Mouse (Mus musculus) embryonic facial prominence, embryonic 13.5 days (tissue): ENCODE measurements around the gene Tub. TPM values are rescaled to one million over a fixed set of nuclear protein-coding genes. Genes with fewer than 3 reads are reported as not detected.

ENCODE experiments used
- polyA plus RNA-seq: library from polyadenylated mRNA; unstranded; fragments of >200 nt; fragmentation: Nextera tagmentation; extraction: Ambion mirVana; gene quantifications from 2 replicates; pipeline ENCODE4 v1.2.1, GENCODE M21; 2015

The Tub gene
- polyA plus RNA-seq, 1 experiment from 2014 or later, result 3.9 TPM

Other genes with a start within 250 kb of the Tub start
- not detected in 2 replicates for gene Olfr512, start 237.0 kb upstream of the Tub start, polyA plus RNA-seq
- not detected in 2 replicates for gene Olfr513, start 199.4 kb upstream of the Tub start, polyA plus RNA-seq
- not detected in 2 replicates for gene Olfr514, start 124.3 kb upstream of the Tub start, polyA plus RNA-seq
- not detected in 2 replicates for gene Olfr516, start 99.8 kb upstream of the Tub start, polyA plus RNA-seq
- not detected in 2 replicates for gene Olfr517, start 78.0 kb upstream of the Tub start, polyA plus RNA-seq
- not detected in 2 replicates for gene Olfr518, start 65.3 kb upstream of the Tub start, polyA plus RNA-seq
- gene Olfr519, start 55.9 kb upstream of the Tub start, polyA plus RNA-seq, result not detected in 2 replicates
- gene Nlrp10, start 20.2 kb upstream of the Tub start, polyA plus RNA-seq, result 0.11 TPM in 2 replicates
- 93.2 and 111 TPM in 2 replicates for gene Eif3f, start 15.9 kb upstream of the Tub start, polyA plus RNA-seq
- 4.0 and 5.2 TPM in 2 replicates for gene Ric3, start 133.0 kb downstream of the Tub start, polyA plus RNA-seq
- 60.2 and 73.2 TPM in 2 replicates for gene Lmo1, start 224.9 kb downstream of the Tub start, polyA plus RNA-seq